Mouse (Mus musculus) cerebral cortex, adult 2 months (tissue): ENCODE results near the gene Foxj1.

Experiments
- WGBS: fragments of 180-500 bp; shearing (Covaris S2); methylation state at CpG from one replicate; pipeline ENCODE4 v1.1.7; 2018; 5-methylcytosine and 5-hydroxymethylcytosine counted together

The Foxj1 gene

DNA sequence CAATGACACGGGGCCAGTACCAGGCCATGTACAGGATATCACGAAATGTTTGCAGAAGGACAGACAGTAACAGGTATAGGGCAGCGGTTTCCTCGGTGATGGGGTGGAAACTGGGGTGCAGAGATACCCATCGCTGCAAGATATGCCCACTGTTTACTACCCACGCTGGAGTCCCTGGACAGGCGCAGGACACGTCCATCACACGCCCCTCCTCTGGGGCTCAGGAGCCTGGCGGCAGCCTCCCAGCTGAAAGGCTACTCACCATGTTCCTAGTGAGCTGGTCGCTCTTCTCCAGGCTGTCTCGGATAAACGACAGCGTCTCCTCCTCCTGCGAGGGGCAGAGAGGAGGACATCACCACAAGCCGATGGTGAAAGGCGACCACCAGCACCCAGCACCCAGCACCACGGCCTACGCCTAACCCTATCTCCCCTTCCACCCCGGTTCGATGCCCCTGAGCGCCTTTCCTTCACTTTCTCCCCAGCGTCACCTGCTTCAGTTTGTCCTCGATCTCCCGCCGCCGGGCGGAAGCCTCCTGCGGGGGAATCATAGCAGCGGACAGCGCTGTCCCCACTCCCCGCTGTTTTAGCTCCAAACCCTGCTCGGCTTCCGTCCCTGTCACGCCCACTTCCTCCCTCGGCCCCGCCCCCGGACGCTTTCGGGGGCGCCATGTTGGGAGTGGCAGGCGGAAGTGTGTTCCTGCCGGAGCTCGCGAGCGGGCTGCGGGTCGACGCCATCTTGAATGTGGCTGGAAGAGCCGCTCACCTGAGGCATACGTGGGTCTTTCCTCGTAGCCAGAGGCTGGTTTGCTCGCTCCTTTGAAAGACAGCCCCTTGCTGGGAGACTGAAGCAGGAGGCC, 28.8 kb downstream of the Foxj1 start:
- 1% methylated on average over 53 of the region's 53 CpGs for WGBS

DNA sequence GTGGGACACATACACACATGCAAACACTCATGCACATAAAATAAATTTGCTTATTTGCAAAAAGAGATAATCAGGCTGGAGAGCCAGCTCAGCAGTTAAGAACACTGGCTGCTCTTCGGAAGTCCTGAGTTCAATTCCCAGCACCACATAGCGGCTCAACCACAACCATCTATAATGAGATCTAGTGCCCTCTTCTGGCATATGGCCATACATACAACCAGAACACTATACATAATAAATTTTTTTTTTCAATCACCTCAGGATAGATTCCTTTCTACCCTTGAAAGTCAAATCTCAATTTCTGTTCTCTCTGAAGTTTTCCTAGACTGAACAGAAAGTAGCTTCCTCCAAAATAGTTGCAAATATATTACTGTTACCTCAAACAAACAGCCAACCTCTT, 29.8 kb downstream of the Foxj1 start:
- WGBS = 98% methylated on average over 2 of the region's 2 CpGs

- WGBS = 83% methylated on average over 6 of the region's 6 CpGs
These were observed 36.6 kb downstream of the Foxj1 start for GRCm38 (mm10) chr11:116298621-116299020.

- 85% methylated on average over 11 of the region's 11 CpGs for WGBS
These were observed 37.0 kb downstream of the Foxj1 start for GRCm38 (mm10) chr11:116298221-116298620.

DNA sequence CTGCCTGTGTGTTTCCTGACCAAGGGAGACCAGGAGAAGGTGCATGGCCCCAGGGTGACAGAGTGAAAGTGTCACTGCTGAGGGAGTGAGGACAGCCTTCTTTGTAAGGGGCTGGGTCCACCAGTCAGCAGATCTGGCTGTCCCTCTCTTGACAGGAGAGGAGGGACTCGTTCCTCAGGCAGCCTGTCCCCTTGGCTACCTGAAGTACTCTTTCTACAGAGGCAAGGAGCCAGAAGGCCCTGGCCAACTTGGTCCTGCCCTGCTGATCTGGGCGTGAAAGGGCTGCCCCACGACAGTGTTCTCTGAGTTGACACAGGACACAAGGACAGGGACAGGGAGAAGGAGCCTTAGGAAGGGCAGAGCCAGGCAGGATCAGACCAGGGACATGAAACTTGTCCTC, 38.2 kb downstream of the Foxj1 start:
- 63% methylated on average over 3 of the region's 3 CpGs for WGBS

DNA sequence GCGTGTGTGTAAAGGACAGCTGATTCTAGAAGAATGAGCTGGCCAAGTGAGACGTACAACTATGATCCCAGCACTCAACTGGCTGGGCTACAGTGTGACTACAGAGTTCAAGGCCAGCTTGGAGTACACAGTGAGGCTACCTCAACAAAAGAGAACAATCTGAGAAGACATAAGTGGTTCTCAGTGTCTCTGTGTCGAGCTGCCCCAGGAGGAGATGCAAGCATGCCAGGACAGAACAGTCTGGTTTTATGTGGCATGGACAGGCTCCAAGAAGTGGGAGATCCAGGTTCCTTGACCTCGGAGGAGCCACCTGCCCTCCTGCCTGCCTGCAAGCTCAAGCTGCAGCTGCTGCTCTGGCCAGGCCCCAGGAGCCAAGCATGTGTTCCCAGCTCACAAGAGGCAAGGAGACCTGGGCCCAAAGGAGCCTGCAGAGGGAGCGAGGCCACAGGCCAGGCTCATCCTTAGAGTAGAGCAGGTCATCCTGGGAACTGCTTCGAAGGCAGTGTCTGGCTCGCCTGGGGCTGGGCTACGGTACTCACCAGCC, 38.9 kb downstream of the Foxj1 start:
- 79% methylated on average over 8 of the region's 8 CpGs for WGBS

DNA sequence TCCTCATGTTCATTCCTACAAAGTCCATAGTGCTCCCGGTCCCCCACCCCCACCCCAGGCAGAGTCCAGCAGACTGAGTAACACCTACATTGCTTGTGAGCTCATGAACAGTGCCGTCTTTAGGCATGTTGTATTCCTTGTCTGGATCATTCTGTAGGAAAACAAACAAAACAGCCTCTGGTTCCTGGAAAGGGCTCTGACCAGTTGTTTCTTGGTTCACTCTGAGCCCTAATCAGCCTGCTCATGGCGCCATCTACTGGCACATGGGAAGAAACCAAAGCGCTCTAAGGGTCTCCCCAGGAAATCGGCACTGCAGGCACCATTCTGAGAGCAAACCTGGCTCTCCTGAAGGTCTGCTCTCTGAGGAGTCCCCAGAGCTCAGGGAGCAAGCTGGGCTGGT, 40.9 kb downstream of the Foxj1 start:
- 32% methylated on average over 5 of the region's 5 CpGs for WGBS

DNA sequence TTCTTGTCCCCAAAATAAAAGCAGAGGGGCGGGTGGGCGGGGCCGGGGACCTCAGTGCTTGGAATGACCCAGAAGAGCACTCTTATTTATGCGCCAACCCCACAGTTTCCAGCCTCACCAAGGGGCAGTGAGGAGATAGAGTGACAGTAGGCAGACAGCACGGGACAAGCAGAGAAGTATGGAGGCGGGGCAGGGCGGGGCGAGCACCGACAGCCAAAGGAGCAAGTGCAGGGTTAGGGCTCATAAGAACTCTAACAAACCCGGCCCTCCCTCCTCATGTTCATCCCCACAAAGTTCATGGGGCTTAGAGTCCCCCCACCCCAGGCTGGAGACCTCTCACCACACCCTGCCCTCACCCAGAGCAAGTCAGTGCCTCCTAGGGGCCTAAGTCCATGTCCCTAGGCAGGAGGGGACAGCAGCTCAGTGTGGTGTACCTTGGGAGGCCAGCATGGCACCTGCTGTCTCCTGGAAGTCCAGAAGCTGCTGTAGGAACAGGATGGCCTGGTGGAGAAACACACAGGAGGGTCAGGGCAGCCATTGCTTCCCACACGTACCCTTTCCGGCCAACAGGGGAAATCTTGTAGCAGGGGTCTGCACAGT, 41.6 kb downstream of the Foxj1 start:
- 90% methylated on average over 12 of the region's 12 CpGs for WGBS

DNA sequence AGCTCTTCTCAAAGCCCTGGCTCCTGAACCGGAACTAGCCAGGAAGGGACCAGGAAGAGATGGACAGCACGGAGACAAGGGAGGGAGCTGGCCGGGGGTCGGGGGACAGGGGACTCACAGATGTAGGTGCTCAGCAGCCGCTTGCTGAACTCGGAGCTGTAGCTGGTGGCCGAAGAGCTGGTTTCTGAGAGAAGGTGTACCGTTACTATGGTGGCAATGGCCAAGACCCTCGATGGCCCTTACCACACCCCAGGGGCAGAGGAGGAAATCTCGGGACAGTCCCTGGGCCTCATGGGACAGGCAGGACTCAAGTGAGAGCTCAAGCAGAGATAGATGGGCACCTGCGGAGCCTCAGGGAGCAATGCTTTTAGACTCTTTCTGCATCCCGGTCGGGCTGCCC, 42.8 kb downstream of the Foxj1 start:
- 90% methylated on average over 13 of the region's 13 CpGs for WGBS

GRCm38 (mm10) chr11:116290556-116290955, 44.6 kb downstream of the Foxj1 start:
- 64% methylated on average over 8 of the region's 8 CpGs for WGBS

GRCm38 (mm10) chr11:116287351-116287750, 47.8 kb downstream of the Foxj1 start:
- 71% methylated on average over 5 of the region's 5 CpGs for WGBS

DNA sequence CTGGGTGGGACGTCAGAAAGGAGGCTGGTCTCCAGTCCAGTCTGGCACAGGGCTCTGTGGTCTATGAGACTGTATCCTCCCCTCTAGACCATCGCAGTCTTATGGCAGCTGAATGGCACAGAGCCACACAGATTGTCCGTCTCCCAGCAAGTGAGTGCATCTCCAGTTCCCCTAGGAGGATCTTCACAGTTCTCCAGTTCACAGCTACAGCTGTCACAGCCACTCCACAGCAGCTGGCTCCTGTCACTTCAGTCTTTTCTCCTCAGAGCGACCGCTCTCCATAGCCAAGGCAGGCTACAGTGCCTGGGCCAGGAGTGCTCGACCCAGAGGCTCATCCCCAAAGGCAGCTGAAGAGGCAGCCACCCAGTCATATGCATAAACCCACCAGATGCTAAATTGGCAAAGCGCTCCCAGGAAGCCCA, 49.4 kb downstream of the Foxj1 start:
- WGBS = 64% methylated on average over 7 of the region's 7 CpGs

DNA sequence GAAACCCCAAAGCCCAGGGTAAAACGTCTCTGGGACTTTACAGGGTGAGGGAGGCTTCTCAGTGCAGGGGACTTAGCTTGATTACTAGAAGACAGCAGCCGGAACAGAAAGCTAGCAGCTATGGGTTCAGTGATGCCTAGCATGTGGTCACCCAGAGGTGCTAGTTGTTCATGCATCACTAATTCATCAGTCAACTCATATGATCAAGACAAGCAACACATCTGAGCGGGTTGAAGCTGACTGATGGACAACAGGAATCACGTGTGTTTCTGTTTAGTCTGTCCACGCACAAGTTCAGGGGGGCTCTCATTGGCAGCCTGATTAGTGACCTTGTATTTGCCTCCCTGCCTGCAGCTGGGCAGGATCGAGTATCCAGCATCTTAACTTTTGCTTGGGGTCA, 51.2 kb downstream of the Foxj1 start:
- 57% methylated on average over 6 of the region's 6 CpGs for WGBS

DNA sequence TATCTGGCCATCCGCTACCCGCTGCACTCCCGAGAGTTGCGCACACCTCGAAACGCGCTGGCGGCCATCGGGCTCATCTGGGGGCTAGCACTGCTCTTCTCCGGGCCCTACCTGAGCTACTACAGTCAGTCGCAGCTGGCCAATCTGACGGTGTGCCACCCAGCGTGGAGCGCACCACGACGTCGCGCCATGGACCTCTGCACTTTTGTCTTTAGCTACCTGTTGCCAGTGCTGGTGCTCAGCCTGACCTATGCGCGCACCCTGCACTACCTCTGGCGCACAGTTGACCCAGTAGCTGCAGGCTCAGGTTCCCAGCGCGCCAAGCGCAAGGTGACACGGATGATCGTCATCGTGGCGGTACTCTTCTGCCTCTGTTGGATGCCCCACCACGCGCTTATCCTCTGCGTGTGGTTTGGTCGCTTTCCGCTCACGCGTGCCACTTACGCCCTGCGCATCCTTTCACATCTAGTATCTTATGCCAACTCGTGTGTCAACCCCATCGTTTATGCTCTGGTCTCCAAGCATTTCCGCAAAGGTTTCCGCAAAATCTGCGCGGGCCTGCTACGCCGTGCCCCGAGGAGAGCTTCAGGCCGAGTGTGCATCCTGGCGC, 52.2 kb downstream of the Foxj1 start:
- WGBS = 9% methylated on average over 48 of the region's 48 CpGs

DNA sequence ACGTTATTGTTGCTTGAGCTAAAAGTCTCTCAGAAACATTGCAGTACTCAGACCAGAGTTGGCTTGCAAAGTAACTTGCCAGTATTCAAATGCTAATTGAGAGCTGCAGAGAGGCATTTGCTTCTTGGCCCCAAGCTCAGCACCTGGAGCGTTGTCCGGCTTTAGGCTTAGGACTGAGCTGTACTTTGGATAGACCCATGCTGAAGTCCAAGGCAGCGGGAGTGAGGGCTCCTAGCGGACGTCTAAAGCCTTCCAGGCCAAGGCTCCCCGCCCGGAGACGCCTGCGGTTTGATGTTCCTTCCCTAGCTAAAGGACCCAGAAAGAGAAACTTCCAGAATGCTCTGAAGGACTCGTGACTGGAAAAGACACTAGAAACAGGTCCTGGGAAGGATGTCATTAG, 53.1 kb downstream of the Foxj1 start:
- under 1% methylated on average over 11 of the region's 11 CpGs for WGBS

DNA sequence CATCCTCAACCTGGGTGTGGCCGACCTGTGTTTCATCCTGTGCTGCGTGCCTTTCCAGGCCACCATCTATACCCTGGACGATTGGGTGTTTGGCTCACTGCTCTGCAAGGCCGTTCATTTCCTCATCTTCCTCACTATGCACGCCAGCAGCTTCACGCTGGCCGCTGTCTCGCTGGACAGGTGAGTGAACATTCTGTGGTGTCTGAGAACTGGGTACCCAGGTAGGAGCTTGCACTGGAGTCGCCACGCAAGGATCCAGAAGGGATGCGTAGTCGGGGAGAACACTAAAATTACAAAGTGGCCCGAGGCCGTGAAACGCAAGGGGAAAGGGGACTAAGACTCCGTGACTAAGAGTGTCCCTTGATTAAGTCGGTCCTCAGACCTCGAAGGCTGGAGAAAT, 53.5 kb downstream of the Foxj1 start:
- 2% methylated on average over 18 of the region's 18 CpGs for WGBS

DNA sequence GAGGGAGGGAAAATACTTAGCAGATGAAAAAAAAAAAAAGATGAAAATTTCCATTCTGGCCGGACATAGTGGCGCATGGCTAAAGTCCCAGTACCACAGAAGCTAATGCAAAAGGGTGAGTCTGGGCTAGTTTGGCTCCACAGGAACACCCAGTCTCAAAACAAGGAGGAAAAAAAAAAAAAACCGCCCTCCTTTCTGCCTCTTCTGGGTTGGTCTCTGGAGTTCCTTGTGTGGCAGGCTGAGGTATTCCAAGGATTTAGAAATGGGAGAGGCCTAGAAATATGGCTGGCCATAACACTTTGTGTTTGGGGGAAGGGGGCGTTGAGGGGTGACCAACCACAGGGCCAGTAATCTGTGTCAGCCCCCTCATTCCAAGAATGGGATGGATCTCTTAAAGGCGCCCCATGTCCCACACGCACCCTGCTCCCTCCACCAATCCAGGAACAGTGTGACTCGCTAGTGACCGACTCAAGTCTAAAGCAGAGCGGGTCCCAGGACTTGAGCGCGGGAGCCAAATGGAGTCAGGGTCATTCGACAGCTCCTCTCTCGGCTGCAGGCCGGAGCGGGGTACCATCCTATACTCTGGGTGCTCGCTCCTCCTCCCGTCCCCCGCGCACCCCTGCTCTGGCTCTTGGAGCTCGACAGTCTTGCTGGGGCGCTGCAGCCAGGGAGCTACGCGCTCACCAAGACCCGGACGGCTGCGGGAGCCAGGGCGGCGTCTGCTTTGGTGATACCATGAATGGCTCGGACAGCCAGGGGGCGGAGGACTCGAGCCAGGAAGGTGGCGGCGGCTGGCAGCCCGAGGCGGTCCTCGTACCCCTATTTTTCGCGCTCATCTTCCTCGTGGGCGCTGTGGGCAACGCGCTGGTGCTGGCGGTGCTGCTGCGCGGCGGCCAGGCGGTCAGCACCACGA, 54.2 kb downstream of the Foxj1 start, which contains the start of gene Galr2:
Gene Galr2, plus strand, starts transcription at position 189 of the 913 bp plus-strand sequence.
- WGBS = 7% methylated on average over 48 of the region's 48 CpGs
